Mouse (Mus musculus) bone marrow macrophage, adult 2 months (primary cell): ENCODE measurements around the gene Nlrp3.

Source experiments
- CTCF ChIP-seq: IDR thresholded peaks from 2 replicates; pipeline ENCODE4 v1.5.1; 2012; ENCODE audit warnings: low read depth, mild to moderate bottlenecking, low read length, moderate library complexity
- POLR2A ChIP-seq: IDR thresholded peaks from 2 replicates; pipeline ENCODE4 v1.6.1; 2012; ENCODE audit warnings: mild to moderate bottlenecking, low read depth, low read length, borderline replicate concordance

DNA sequence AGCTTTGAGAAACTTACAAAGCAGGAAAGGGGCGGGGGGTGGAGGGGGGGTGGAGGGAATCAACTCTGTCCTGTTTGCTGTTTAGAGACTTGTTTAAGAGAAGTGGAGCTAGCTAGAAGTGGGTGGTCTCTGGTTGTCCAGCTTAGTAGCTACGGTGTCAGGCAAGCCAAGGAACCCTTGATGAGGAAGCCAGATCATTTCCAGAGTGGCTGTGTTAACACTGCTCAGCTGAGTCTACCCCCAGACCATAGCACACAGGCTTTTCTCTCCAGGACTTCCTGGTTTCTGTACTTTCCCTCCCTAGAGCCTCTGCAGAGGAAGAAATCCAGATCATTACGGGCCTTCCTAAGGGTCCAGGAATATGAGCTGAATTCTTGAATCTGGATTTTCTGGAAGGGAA is 26.6 kb upstream of the Nlrp3 start:
- TF ChIP-seq CTCF (no peak), POLR2A (no peak)
